Mouse (Mus musculus): ENCODE data around the gene Atp6ap2. TPM values are rescaled to one million over a fixed set of nuclear protein-coding genes. Genes with fewer than 3 reads are reported as not detected.

Atp6ap2 gene
- total RNA-seq, 2 experiments from 2014 or later: 52.6 to 75.5 TPM

Other genes with a start within 250 kb of the Atp6ap2 start
- 20.5 and 26.0 TPM in 2 replicates for gene 1810030O07Rik, start 85.9 kb downstream of the Atp6ap2 start, total RNA-seq (2015; ENCODE audit: low replicate concordance)
- gene 1810030O07Rik, start 85.9 kb downstream of the Atp6ap2 start, total RNA-seq (2017; ENCODE audit: low replicate concordance): 8.6 and 16.7 TPM in 2 replicates
- 75.7 and 92.6 TPM in 2 replicates for gene Med14, start 174.3 kb downstream of the Atp6ap2 start, total RNA-seq (2015; ENCODE audit: low replicate concordance)
- 28.1 and 33.9 TPM in 2 replicates for gene Med14, start 174.3 kb downstream of the Atp6ap2 start, total RNA-seq (2017; ENCODE audit: low replicate concordance)

Data from erythroid progenitor cell, adult 5-6 weeks (primary cell).